Mouse (Mus musculus) cerebellum, adult 2 months (tissue): ENCODE results near the gene Hist1h2bb. TPM values are rescaled to one million over a fixed set of nuclear protein-coding genes. Genes with fewer than 3 reads are reported as not detected.
"Not testable (repeated sequence)": the region's sequence is repeated elsewhere in the genome, so short reads cannot be mapped to it uniquely, and the experiment has no call there.

ENCODE experiments used
- DNase-seq, 2 experiments: peaks; one replicate each; pipeline ENCODE4 v3.0.0; 2021
- H3K27ac ChIP-seq: fragments of 200-500 bp; 2 replicates; pipeline ENCODE4 v1.5.1; 2012; ENCODE audit warnings: low read length, control low read depth, inconsistent platforms; ENCODE audit not compliant: insufficient read depth
- H3K27me3 ChIP-seq: fragments of 200-500 bp; 2 replicates; pipeline ENCODE4 v1.6.1; 2012; ENCODE audit warnings: inconsistent platforms, mild to moderate bottlenecking, low read length, moderate library complexity; ENCODE audit not compliant: control insufficient read depth, insufficient read depth
- H3K4me1 ChIP-seq: fragments of 200-500 bp; 2 replicates; pipeline ENCODE4 v1.6.1; 2011; ENCODE audit warnings: low read length; ENCODE audit not compliant: control insufficient read depth, insufficient read depth
- H3K4me3 ChIP-seq: fragments of 200-500 bp; replicated peaks from 2 replicates; pipeline ENCODE3; 2011; ENCODE audit warnings: mild to moderate bottlenecking, low read depth, low read length, control low read depth; ENCODE audit not compliant: insufficient read depth
- CTCF ChIP-seq: fragments of 200-500 bp; IDR thresholded peaks from 2 replicates; pipeline ENCODE4 v1.5.1; 2011; ENCODE audit warnings: low read depth, mild to moderate bottlenecking, control low read depth, low read length, moderate library complexity, borderline replicate concordance; ENCODE audit not compliant: insufficient read depth
- POLR2A ChIP-seq: fragments of 200-500 bp; IDR thresholded peaks from 2 replicates; pipeline ENCODE4 v1.6.1; 2011; ENCODE audit warnings: low read length, control low read depth, borderline replicate concordance; ENCODE audit not compliant: insufficient read depth
- WGBS: fragments of 180-500 bp; shearing (Covaris S2); methylation state at CpG from one replicate; pipeline ENCODE4 v1.1.7; 2018; 5-methylcytosine and 5-hydroxymethylcytosine counted together
- polyA plus RNA-seq: library from polyadenylated mRNA; depleted of rRNA; stranded (reverse); fragments of >200 nt; gene quantifications from 2 replicates; pipeline ENCODE4 v1.2.3, GENCODE M21; 2012; rRNA removed

Hist1h2bb gene
- 0.56 and 0.97 TPM in 2 replicates for polyA plus RNA-seq

GRCm38 (mm10) chr13:23746201-23747080, at the start of gene Hist1h2bb:
Gene Hist1h2bb (plus strand): TSS chr13:23746734.
- peak; percentile 84 to 93 for DNase-seq
- TF ChIP-seq POLR2A: peak; percentile 38; the same call in 1 of the 2 replicates
- H3K4me1 ChIP-seq, H3K27me3 ChIP-seq: not testable (repeated sequence)
- H3K4me3 ChIP-seq: peak within 1 kb of the TSS; percentile 58
- under 1% methylated on average over 48 of the region's 58 CpGs for WGBS
- peak within 1 kb of the TSS; percentile 86 for H3K27ac ChIP-seq

DNA sequence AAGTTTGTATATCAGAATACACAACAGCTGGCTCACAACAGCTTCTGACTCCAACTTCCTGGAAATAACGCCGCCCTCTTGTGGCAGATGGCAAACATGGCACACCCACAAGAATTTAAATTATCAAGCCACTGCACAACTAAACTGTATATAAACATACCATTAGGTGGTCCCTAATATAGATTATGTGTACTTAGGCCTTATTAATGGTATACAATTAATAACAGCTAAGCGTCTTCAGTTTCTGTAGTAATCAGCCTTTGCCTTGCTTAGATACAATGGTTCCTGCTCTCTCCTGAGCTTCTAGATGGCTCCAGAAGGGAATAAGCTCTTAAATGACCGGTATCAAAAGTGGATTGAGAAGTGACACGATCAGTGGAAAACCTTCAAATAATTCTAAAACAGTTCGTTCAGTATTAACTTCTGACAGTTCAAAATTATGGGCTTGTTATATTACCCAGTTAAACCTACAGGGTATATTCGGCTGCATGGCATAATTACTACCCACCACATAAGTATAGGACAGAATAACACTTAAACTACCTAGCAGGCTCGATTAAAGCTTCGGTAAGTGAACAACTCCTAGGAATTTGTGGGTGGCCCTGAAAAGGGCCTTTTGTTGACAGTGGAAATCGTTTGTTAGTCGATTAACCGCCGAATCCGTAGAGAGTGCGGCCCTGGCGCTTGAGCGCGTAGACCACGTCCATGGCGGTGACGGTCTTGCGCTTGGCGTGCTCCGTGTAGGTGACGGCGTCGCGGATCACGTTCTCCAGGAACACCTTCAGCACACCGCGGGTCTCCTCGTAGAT, 48.8 kb upstream of the Hist1h2bb start:
- H3K4me3 ChIP-seq: peak overlapping the region; percentile 37
- no peaks in the 10 kb centered on the region for H3K4me1 ChIP-seq
- peak; percentile 21 to 29 for DNase-seq

DNA sequence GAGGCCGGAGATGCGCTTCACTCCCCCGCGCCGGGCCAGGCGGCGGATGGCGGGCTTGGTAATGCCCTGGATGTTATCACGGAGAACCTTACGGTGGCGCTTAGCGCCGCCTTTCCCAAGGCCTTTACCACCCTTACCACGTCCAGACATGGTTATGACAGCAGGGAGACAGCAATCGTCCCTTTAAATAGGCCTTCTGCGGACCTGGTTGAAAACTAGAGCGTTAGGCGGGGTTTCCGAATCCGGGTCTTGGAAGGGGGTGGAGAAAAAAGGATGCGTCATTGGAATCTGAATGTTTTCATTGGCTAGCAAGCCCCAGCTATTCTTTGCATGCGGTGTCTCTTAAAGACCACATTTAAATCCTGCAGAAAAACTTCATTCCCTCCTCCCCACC, 48.2 kb upstream of the Hist1h2bb start, which contains the start of gene Hist1h4c:
TSS of gene Hist1h4c (minus strand) at position 155 of the 394 bp plus-strand sequence.
- TF ChIP-seq CTCF: no peak; the same call in 1 of the 2 replicates
- TF ChIP-seq POLR2A: peak; percentile 100
- peak; percentile 99 to 100 for DNase-seq
- WGBS: 1% methylated on average over 22 of the region's 22 CpGs
- Histone ChIP-seq H3K27ac (peak within 1 kb of the TSS; percentile 10; the same call in 1 of the 2 replicates), H3K27me3 (no peaks in the 10 kb centered on the region), H3K4me3 (peak within 1 kb of the TSS; percentile 37), H3K4me1 (no peaks in the 10 kb centered on the region)

More for the DNA sequence above, 48.8 kb upstream of the Hist1h2bb start:
- H3K27me3 ChIP-seq: no peaks in the 10 kb centered on the region
- H3K27ac ChIP-seq: peak overlapping the region; percentile 10; the same call in 1 of the 2 replicates
- TF ChIP-seq POLR2A (no peak), CTCF (peak; percentile 34; the same call in 1 of the 2 replicates)
- under 1% methylated on average over 25 of the region's 32 CpGs for WGBS

GRCm38 (mm10) chr13:23698996-23699395, 47.5 kb upstream of the Hist1h2bb start:
- no peak for DNase-seq
- TF ChIP-seq POLR2A (no peak), CTCF (no peak)
- H3K4me1 ChIP-seq: no peaks in the 10 kb centered on the region
- no peaks in the 10 kb centered on the region for H3K27me3 ChIP-seq
- WGBS: 66% methylated on average over 6 of the region's 6 CpGs
- no peak overlapping the region for H3K27ac ChIP-seq
- H3K4me3 ChIP-seq: no peak overlapping the region

DNA sequence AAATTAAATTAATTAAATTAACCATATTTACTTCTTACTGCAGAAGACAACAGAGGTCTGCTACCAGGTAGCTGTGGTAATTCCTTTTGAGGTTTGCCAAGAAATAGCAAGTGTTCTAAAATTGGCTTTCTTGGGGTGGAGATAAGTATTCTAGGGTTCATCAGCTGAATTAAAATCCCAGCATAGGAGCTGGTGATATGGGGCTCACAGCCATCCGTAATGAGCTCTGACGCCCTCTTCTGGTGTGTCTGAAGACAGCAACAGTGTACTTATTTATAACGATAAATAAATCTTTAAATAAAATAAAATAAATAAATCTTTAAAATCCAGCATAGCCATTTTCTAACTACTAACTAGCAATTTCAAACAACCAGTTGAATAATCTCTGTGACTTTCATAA, 46.8 kb upstream of the Hist1h2bb start:
- TF ChIP-seq POLR2A (no peak), CTCF (no peak)

GRCm38 (mm10) chr13:23700786-23701520, 45.6 kb upstream of the Hist1h2bb start:
- Histone ChIP-seq H3K4me1 (no peaks in the 10 kb centered on the region), H3K27me3 (no peaks in the 10 kb centered on the region), H3K27ac (no peak overlapping the region), H3K4me3 (no peak overlapping the region)
- TF ChIP-seq POLR2A (no peak), CTCF (peak; percentile 73)
- DNase-seq: peak; percentile 67
- WGBS: 26% methylated on average over 8 of the region's 8 CpGs

More for the DNA sequence above, 46.8 kb upstream of the Hist1h2bb start:
- Histone ChIP-seq H3K27me3 (no peaks in the 10 kb centered on the region), H3K4me1 (no peaks in the 10 kb centered on the region), H3K27ac (no peak overlapping the region), H3K4me3 (no peak overlapping the region)
- DNase-seq: no peak
- WGBS: 66% methylated on average over 3 of the region's 3 CpGs

GRCm38 (mm10) chr13:23702220-23702619, 44.3 kb upstream of the Hist1h2bb start:
- DNase-seq: no peak
- no peak for TF ChIP-seq POLR2A
- no peak for TF ChIP-seq CTCF
- Histone ChIP-seq H3K4me1 (no peaks in the 10 kb centered on the region), H3K27me3 (no peaks in the 10 kb centered on the region), H3K27ac (no peak overlapping the region), H3K4me3 (no peak overlapping the region)
- 77% methylated on average over 4 of the region's 4 CpGs for WGBS

DNA sequence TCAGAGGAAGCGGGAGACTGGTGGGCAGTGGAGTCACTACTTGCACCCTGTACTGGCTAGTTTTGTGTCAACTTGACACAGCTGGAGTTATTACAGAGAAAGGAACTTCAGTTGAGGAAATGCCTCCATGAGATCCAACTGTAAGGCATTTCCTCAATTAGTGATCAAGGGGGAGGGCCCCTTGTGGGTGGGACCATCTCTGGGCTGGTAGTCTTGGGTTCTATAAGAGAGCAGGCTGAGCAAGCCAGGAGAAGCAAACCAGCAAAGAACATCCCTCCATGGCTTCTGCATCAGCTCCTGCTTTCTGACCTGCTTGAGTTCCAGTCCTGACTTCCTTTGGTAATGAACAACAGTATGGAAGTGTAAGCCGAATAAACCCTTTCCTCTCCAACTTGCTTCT, 43.7 kb upstream of the Hist1h2bb start:
- DNase-seq, H3K27me3 ChIP-seq, H3K4me3 ChIP-seq, H3K27ac ChIP-seq, H3K4me1 ChIP-seq: not testable (repeated sequence)
- 88% methylated on average over 2 of the region's 2 CpGs for WGBS
